Mouse (Mus musculus): Measurements from ENCODE around the gene Bglap2. TPM values are rescaled to one million over a fixed set of nuclear protein-coding genes. Genes with fewer than 3 reads are reported as not detected.
A peak's percentile ranks its signal among the peaks of the same experiment; 100 is the strongest.

Bglap2 gene
- polyA plus RNA-seq, 1 experiment from 2014 or later, result not detected

- H3K4me1 ChIP-seq (replicated peaks), result peaks cover 23% of the 10 kb centered on the region
- H3K9ac ChIP-seq, result no peak overlapping the region
- no peak overlapping the region for H3K4me3 ChIP-seq
- H3K4me2 ChIP-seq, result no peak overlapping the region
- WGBS, result 87% methylated on average over 2 of the region's 2 CpGs
- no peak overlapping the region for H3K27ac ChIP-seq
- peaks cover 67% of the 10 kb centered on the region for H3K36me3 ChIP-seq
- ATAC-seq (ENCODE audit: low FRiP score), result no peak
- no peaks in the 10 kb centered on the region for H3K9me3 ChIP-seq
- H3K27me3 ChIP-seq, result peaks cover 26% of the 10 kb centered on the region
Measured at GRCm38 (mm10) chr3:88361612-88362313, 16.7 kb downstream of the Bglap2 start.

GRCm38 (mm10) chr3:88361096-88361495 is 17.4 kb downstream of the Bglap2 start:
- no peak overlapping the region for H3K4me3 ChIP-seq
- H3K36me3 ChIP-seq, result peaks cover 74% of the 10 kb centered on the region
- 90% methylated on average over 6 of the region's 6 CpGs for WGBS
- no peak overlapping the region for H3K9ac ChIP-seq
- no peak overlapping the region for H3K4me2 ChIP-seq
- no peak overlapping the region for H3K27ac ChIP-seq
- peaks cover 24% of the 10 kb centered on the region for H3K27me3 ChIP-seq
- ATAC-seq (ENCODE audit: low FRiP score), result no peak
- H3K9me3 ChIP-seq, result no peaks in the 10 kb centered on the region
- H3K4me1 ChIP-seq (replicated peaks), result peaks cover 22% of the 10 kb centered on the region

GRCm38 (mm10) chr3:88359989-88360388 is 18.5 kb downstream of the Bglap2 start:
- peaks cover 16% of the 10 kb centered on the region for H3K4me1 ChIP-seq (replicated peaks)
- WGBS, result 63% methylated on average over 3 of the region's 3 CpGs
- H3K9ac ChIP-seq, result no peak overlapping the region; the same call in 1 of the 2 replicates
- no peak for ATAC-seq (ENCODE audit: low FRiP score)
- H3K4me3 ChIP-seq, result no peak overlapping the region
- no peak overlapping the region for H3K4me2 ChIP-seq
- no peaks in the 10 kb centered on the region for H3K9me3 ChIP-seq
- peaks cover 13% of the 10 kb centered on the region; the same call in 1 of the 2 replicates for H3K27me3 ChIP-seq
- 0 out of 2 replicates have a peak overlapping the region, but pooled peaks have one; percentile 26 for H3K27ac ChIP-seq
- peaks cover 85% of the 10 kb centered on the region for H3K36me3 ChIP-seq

- 58% methylated on average over 5 of the region's 5 CpGs for WGBS
- Histone ChIP-seq H3K4me3 (no peak overlapping the region), H3K27ac (0 out of 2 replicates have a peak overlapping the region, but pooled peaks have one; percentile 26), H3K9me3 (no peaks in the 10 kb centered on the region), H3K4me1 (replicated peaks) (peaks cover 14% of the 10 kb centered on the region), H3K4me2 (no peak overlapping the region), H3K9ac (no peak overlapping the region; the same call in 1 of the 2 replicates), H3K36me3 (peaks cover 89% of the 10 kb centered on the region), H3K27me3 (peaks cover 10% of the 10 kb centered on the region; the same call in 1 of the 2 replicates)
- ATAC-seq (ENCODE audit: low FRiP score), result no peak
Measured at GRCm38 (mm10) chr3:88359584-88359983, 18.9 kb downstream of the Bglap2 start.

DNA sequence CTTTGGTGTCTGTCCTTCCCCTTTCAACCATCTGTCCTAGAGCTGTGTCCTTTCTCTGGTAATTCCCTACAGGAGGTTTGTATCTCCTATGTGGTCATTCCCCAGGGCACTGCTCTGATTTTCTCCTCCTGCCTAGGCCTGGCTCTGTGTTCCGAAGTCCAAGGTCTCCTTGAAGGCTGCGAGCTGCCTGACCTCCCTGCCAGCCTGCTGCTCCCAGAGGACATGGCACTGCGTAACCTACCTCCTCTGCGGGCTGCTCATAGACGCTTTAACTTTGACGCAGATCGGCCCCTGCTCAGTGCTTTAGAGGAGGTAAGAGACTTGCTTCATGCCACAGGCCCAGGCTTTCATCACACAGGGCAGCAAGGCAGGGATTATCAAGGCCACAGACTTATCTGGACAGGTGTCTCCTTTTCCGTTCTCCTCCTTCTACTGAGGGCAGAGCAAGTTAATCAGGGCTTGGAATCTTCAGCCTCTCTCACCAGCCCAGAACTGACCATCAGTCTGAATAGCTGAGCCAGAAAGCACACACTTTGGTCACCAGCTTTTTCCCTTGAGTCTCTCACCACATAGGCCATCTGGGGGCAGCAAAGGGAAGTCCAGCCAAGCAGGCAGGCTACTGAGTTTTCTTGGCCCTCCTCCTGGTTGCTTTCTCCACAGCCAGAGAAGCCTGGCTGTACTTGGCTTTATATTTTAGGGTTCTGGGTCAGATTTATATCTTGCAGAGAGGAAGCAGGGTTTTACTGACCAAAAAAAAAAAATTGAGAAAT is 23.9 kb downstream of the Bglap2 start:
- H3K36me3 ChIP-seq, result peaks cover 99% of the 10 kb centered on the region
- peaks cover 4% of the 10 kb centered on the region for H3K4me1 ChIP-seq (replicated peaks)
- H3K4me3 ChIP-seq, result no peak overlapping the region
- no peak for ATAC-seq (ENCODE audit: low FRiP score)
- H3K27ac ChIP-seq, result no peak overlapping the region
- no peaks in the 10 kb centered on the region for H3K9me3 ChIP-seq
- 92% methylated on average over 8 of the region's 8 CpGs for WGBS
- no peak overlapping the region for H3K9ac ChIP-seq
- no peak overlapping the region for H3K4me2 ChIP-seq
- H3K27me3 ChIP-seq, result no peaks in the 10 kb centered on the region

- 93% methylated on average over 9 of the region's 9 CpGs for WGBS
- ATAC-seq (ENCODE audit: low FRiP score), result no peak
- Histone ChIP-seq H3K36me3 (peaks cover 99% of the 10 kb centered on the region), H3K9ac (no peak overlapping the region), H3K9me3 (no peaks in the 10 kb centered on the region), H3K4me3 (no peak overlapping the region), H3K4me2 (no peak overlapping the region), H3K27me3 (no peaks in the 10 kb centered on the region), H3K4me1 (replicated peaks) (no peaks in the 10 kb centered on the region), H3K27ac (no peak overlapping the region)
Measured at GRCm38 (mm10) chr3:88352907-88353306, 25.6 kb downstream of the Bglap2 start.

DNA sequence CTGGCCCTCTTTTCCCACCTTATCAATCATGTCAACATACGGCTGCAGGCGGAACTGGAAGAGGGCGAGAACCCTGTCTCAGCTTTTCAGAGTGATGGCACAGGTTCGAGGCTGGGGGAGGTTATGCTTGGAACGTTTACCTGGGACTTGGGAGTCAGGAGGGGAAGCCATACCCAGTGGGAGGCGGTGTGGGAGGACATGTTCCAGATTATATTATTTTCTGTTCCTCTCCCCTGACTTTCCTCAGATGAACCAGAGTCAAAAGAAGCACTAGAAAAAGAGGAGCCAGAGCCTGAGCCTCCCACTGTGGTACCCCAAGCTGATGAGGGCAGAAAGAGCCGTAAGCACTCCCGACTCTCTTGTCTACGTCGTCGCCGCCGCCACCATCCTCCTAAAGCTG is 27.8 kb downstream of the Bglap2 start:
- Histone ChIP-seq H3K9me3 (no peaks in the 10 kb centered on the region), H3K27me3 (no peaks in the 10 kb centered on the region), H3K4me1 (replicated peaks) (no peaks in the 10 kb centered on the region), H3K4me3 (no peak overlapping the region), H3K36me3 (peaks cover 100% of the 10 kb centered on the region), H3K27ac (no peak overlapping the region), H3K4me2 (no peak overlapping the region), H3K9ac (no peak overlapping the region)
- 94% methylated on average over 13 of the region's 13 CpGs for WGBS
- no peak for ATAC-seq (ENCODE audit: low FRiP score)

- no peak overlapping the region for H3K4me2 ChIP-seq
- ATAC-seq (ENCODE audit: low FRiP score), result no peak
- no peak overlapping the region for H3K9ac ChIP-seq
- H3K27me3 ChIP-seq, result no peaks in the 10 kb centered on the region
- 82% methylated on average over 3 of the region's 3 CpGs for WGBS
- H3K4me1 ChIP-seq (replicated peaks), result peaks cover 33% of the 10 kb centered on the region
- peaks cover 26% of the 10 kb centered on the region for H3K36me3 ChIP-seq
- no peak overlapping the region for H3K27ac ChIP-seq
- H3K4me3 ChIP-seq, result no peak overlapping the region
- H3K9me3 ChIP-seq, result no peaks in the 10 kb centered on the region
Measured at GRCm38 (mm10) chr3:88339006-88339405, 39.5 kb downstream of the Bglap2 start.

GRCm38 (mm10) chr3:88338316-88338715 is 40.2 kb downstream of the Bglap2 start:
- Histone ChIP-seq H3K4me2 (no peak overlapping the region), H3K4me3 (no peak overlapping the region), H3K27ac (no peak overlapping the region), H3K9me3 (no peaks in the 10 kb centered on the region), H3K27me3 (no peaks in the 10 kb centered on the region), H3K9ac (no peak overlapping the region), H3K36me3 (peaks cover 19% of the 10 kb centered on the region), H3K4me1 (replicated peaks) (peaks cover 33% of the 10 kb centered on the region)
- 92% methylated on average over 7 of the region's 7 CpGs for WGBS
- ATAC-seq (ENCODE audit: low FRiP score), result no peak

DNA sequence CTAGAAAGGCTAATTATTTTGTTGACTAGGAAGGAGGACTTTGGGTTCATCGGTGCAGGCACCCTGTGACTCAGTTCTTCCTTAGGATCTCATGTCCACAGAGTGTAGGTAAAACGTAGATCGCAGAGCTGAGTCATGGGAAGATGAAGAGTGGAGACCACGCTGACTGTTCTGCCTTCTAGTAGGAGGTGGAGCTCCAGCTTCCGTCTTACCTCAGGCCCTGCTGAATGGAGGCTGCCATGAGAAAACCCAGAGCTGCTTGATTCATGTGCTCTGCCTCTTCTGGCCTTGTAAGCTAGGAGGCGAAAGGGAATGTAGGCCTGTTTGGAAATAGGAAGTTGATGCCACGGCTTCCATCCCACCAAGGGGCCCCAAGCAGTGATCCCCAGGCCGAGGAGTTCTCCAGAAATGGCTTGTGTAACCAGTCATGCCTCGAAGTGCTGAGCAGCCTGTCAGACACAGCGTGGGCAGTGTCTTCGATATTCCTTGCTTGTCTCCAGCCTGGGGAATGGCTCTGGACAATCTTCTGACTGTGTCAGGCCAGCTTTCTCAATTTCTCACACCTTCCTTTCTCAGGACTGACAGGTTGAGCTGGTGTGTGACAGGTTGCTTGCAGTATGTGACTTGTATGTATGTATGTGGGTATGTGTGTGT is 41.0 kb downstream of the Bglap2 start:
- H3K36me3 ChIP-seq, result peaks cover 11% of the 10 kb centered on the region
- H3K4me3 ChIP-seq, result peak overlapping the region; percentile 72
- peak overlapping the region; percentile 56 for H3K9ac ChIP-seq
- peaks cover 33% of the 10 kb centered on the region for H3K4me1 ChIP-seq (replicated peaks)
- ATAC-seq (ENCODE audit: low FRiP score), result no peak
- no peaks in the 10 kb centered on the region for H3K27me3 ChIP-seq
- H3K4me2 ChIP-seq, result peak overlapping the region; percentile 73
- 88% methylated on average over 11 of the region's 11 CpGs for WGBS
- H3K9me3 ChIP-seq, result no peaks in the 10 kb centered on the region
- H3K27ac ChIP-seq, result no peak overlapping the region

DNA sequence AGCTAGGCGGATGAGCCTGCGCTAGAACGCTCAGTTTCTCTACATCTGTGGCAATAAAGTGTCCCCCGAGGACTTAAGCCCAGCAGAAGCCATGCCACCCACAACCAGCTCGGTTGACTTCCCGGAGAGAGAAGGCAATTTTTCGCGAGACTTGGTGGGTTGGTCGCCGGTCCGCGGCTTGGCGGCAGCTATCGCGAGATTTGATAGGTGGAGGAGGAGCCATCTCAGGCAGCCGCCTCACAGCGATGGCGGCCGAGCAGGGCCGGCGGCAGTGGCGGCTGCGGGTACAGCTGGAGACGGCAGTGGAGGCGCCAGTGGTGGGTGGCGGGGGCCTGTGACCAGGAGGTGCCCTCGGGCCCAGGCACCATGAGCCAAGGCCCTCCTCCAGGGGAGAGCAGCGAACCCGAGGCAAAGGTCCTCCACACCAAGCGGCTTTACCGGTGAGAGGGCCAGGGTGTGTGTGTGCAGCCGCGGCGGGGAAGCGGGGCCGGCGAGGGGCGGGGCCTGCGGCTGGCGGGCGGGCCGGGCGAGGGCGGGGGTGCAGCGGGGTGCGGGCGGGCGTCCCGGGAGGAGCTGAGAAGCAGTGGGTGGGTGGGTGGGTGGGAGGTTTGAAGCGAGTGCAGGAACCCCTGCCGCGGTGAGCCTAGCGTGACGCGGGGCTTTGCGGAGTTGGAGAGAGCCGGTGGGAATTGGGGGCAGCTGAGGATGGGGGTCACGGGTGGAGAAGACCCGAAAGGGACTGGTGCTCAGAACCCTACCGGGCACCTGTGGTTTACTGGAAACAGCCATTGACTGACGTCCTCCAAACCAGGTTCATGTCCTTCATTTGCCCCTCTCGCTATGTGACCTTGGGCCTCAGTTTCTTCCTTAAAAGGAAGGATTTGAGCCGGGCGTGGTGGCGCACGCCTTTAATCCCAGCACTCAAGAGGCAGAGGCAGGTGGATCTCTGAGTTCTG is 42.2 kb downstream of the Bglap2 start, which contains the start of the genes Tmem79 and Smg5:
Tmem79 (minus strand) TSS at position 91 of the 956 bp plus-strand sequence.
Smg5 (plus strand) TSS at position 203 of the 956 bp plus-strand sequence.
- no peaks in the 10 kb centered on the region for H3K36me3 ChIP-seq
- no peaks in the 10 kb centered on the region for H3K27me3 ChIP-seq
- H3K4me1 ChIP-seq (replicated peaks), result peaks cover 33% of the 10 kb centered on the region
- ATAC-seq (ENCODE audit: low FRiP score), result peak; percentile 95
- peak within 1 kb of the TSS; percentile 76 for H3K4me2 ChIP-seq
- H3K9me3 ChIP-seq, result no peaks in the 10 kb centered on the region
- 3% methylated on average over 61 of the region's 66 CpGs for WGBS
- peak within 1 kb of the TSS; percentile 90 for H3K9ac ChIP-seq
- peak within 1 kb of the TSS; percentile 97 for H3K27ac ChIP-seq
- peak within 1 kb of the TSS; percentile 72 for H3K4me3 ChIP-seq

Data from hindbrain, embryonic 13.5 days (tissue).